Mouse (Mus musculus): ENCODE measurements around the gene Olfr1411.
A peak's percentile ranks its signal among the peaks of the same experiment; 100 is the strongest.

Gene Olfr1411

GRCm38 (mm10) chr1:92594111-92594510 is at the start of gene Olfr1411:
Gene Olfr1411 (plus strand): TSS chr1:92594411.
- no peak for DNase-seq (ENCODE audit: low spot score)

DNA sequence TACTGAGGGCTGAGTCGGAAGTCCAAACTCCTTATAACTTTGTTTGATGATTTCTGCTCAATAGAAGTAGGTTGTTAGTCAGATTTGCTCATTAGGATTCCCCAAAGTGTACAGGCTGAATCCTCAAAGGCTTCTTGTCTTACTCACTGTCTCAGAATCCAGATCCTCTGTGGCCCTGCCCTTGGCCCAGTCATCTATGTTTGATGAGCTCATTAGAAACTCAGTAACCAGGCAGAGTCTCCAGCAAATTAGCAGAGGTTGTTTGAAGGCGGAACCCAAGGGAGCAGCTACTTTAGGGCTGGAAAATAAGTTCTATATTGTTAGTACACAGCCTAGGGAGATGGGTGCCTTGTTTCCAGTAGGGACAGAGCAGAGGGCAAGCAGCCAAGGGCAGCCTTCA is 48.3 kb upstream of the Olfr1411 start:
- DNase-seq (ENCODE audit: low spot score), result no peak

DNA sequence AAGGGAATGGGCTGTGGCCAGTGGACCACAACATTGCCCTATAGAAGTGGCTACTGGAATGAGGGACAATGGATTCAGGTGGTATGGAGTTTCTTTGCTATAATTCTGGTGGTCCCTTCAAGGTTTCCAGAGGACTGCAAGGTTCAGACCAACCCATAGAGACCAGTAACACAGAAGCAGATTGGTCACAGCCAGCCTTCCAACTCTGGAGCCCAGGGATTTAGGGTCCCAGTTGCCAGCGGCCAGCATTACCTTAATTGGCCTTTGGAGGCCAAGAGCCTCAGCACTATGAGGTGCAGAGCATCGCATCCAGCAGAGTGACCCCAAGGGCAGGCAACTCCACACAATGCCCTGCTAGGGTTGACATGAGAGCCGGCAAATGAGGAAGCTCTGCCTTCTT is 23.2 kb upstream of the Olfr1411 start, which contains the start of gene Olfr1413:
Gene Olfr1413, plus strand, starts transcription at position 301 of the 400 bp plus-strand sequence.
- DNase-seq (ENCODE audit: low spot score), result no peak

- DNase-seq (ENCODE audit: low spot score), result no peak
Measured at GRCm38 (mm10) chr1:92585479-92585878, 8.7 kb upstream of the Olfr1411 start, which contains the start of gene Olfr1412. Gene Olfr1412 (plus strand): TSS chr1:92585779.

GRCm38 (mm10) chr1:92596019-92596418 is 1.8 kb downstream of the Olfr1411 start:
- no peak for DNase-seq (ENCODE audit: low spot score)

- no peak for DNase-seq (ENCODE audit: low spot score)
Measured at GRCm38 (mm10) chr1:92605482-92605881, 11.3 kb downstream of the Olfr1411 start, which contains the start of gene Olfr1410. Gene Olfr1410 (plus strand): TSS chr1:92605782.

GRCm38 (mm10) chr1:92607711-92608110 is 13.5 kb downstream of the Olfr1411 start:
- DNase-seq (ENCODE audit: low spot score), result no peak

GRCm38 (mm10) chr1:92611008-92611407 is 16.8 kb downstream of the Olfr1411 start:
- peak; percentile 9 for DNase-seq (ENCODE audit: low spot score)

DNA sequence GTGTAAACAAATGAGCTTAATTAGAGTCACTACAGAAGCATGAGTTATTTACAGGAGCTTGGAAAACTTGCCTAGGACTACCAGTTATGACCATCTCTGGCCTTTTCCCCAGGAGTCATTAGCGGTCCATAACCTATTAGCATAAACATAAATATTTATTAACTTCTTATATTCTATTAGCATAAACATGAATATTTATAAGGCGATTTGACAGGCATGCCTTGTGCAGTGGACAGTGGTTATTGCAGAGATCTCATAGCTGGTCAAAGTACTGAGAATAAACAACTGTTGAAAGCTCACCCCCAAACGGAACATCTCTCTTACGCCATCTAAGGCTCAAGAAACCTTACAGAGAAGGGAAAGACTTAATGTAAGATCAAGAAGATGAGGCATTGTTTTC is 19.0 kb downstream of the Olfr1411 start:
- no peak for DNase-seq (ENCODE audit: low spot score)

DNA sequence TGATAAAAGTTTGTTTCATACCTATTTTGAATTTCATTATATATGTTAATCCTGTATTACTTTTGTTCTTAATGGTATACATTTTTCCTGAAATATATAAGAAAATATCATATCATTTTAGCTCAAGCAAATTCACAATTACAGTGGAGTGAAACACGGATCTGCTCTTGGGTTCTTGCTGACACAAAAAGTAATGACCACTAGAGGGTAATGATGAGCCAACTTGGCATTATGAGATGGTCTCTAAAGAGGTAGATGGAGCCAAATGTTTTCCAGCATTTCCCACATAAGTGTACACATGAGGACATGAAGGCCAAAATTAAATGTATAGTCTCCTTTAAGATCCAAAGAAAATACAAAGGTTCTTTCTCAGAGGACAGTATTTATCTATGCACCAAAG is 20.3 kb downstream of the Olfr1411 start:
- DNase-seq (ENCODE audit: low spot score), result no peak

DNA sequence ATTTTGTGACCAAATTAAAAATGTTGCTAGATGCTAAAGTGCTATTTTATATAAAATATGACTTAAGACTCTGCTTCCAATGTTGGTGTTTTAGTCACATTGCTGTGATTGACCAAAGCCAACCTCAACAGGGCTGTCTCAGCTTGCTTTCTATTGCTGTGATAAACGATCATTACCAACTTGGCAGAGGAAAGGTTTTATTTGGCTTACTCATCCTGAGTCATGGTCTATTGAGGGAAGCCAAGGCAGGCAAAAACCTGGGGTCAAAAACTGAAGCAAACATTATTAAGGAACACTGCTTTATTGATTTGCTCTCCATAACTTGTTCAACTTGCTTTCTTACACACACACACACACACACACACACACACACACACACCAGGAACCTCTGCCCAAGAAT is 21.8 kb downstream of the Olfr1411 start:
- no peak for DNase-seq (ENCODE audit: low spot score)

DNA sequence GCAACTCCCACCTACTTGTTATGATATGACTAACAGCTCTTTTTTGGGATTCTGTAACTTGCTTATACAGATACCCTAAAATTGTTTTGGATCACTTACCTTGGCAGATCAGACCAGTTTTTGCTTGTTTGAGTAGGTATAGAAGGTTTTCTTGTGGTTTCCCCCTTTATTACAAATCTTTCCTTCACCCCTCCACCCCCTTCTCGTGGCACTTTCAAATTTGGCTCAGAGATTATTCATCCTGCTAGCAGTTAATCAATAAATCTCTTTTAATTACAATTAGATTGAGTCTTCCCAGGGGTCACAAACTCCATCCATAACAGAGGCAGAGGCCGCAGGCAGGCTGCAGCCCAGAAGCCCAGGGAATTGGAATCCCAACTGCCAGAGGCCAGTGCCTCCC is 23.3 kb downstream of the Olfr1411 start, which contains the start of gene Olfr12:
Gene Olfr12, plus strand, starts transcription at position 301 of the 400 bp plus-strand sequence.
- DNase-seq (ENCODE audit: low spot score), result no peak

GRCm38 (mm10) chr1:92618360-92618759 is 24.1 kb downstream of the Olfr1411 start:
- no peak for DNase-seq (ENCODE audit: low spot score)

DNA sequence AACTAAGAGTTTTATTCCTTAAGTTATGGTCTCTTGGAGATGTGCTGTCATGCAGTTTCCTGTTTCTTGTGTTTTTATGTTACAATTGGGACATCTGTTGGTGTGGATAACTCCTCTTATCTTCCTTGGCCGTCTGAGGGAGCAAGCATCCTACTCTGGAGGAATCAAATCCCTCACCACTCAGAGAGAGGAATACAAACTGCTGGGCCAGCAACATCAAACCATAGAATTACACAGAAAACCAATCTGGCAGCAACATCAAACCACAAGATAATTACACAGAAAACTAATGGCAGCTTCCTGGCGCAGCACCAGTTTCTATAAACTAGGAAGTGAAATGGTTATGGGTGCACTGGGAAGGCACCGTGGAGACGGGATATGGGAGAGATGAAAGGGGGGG is 34.0 kb downstream of the Olfr1411 start:
- no peak for DNase-seq (ENCODE audit: low spot score)

GRCm38 (mm10) chr1:92632196-92632595 is 38.0 kb downstream of the Olfr1411 start:
- DNase-seq (ENCODE audit: low spot score), result no peak

- no peak for DNase-seq (ENCODE audit: low spot score)
Measured at GRCm38 (mm10) chr1:92632948-92633347, 38.7 kb downstream of the Olfr1411 start.

DNA sequence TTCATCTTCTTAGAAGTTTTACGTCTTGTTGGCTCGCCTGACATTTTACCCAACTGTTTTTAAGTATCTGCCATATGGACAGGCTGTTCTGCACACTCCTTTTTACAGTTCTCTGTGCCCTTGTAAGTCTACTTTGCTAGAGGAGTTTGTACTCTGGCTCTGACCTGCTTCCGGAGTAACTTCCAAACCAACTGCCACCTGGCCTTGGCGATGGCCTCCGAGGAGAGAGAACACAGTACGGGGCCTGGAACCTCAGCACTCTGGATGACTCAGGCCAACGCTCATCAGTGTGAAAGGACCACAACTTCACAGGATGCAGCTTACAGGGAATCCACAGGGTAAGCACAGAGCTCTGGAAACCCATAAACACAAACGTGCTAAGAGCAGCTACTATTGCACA is 39.5 kb downstream of the Olfr1411 start:
- no peak for DNase-seq (ENCODE audit: low spot score)

- DNase-seq (ENCODE audit: low spot score), result no peak
Measured at GRCm38 (mm10) chr1:92634569-92634968, 40.4 kb downstream of the Olfr1411 start.

GRCm38 (mm10) chr1:92634976-92635599 is 40.9 kb downstream of the Olfr1411 start:
- DNase-seq (ENCODE audit: low spot score), result no peak

- DNase-seq (ENCODE audit: low spot score), result no peak
Measured at GRCm38 (mm10) chr1:92636015-92636414, 41.8 kb downstream of the Olfr1411 start.

DNA sequence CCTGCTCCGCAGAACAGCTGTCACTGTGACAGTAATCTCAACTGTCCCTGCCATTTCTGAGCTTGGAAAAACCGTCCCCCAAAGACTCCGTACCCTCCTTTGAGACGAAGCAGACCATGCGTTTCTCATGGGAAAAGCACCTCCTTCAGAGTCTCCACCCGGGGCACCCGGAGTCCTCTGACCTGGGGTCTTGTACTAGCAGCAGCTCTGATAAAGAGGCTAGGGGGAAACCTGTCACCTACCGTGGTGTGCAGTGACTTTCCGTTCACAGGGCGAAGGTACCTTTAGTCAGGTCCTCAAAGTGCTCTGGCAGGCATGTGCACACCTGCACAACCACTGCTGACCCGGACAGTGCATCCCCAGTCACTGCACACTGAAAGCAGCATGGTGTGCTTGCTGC is 42.5 kb downstream of the Olfr1411 start:
- no peak for DNase-seq (ENCODE audit: low spot score)

DNA sequence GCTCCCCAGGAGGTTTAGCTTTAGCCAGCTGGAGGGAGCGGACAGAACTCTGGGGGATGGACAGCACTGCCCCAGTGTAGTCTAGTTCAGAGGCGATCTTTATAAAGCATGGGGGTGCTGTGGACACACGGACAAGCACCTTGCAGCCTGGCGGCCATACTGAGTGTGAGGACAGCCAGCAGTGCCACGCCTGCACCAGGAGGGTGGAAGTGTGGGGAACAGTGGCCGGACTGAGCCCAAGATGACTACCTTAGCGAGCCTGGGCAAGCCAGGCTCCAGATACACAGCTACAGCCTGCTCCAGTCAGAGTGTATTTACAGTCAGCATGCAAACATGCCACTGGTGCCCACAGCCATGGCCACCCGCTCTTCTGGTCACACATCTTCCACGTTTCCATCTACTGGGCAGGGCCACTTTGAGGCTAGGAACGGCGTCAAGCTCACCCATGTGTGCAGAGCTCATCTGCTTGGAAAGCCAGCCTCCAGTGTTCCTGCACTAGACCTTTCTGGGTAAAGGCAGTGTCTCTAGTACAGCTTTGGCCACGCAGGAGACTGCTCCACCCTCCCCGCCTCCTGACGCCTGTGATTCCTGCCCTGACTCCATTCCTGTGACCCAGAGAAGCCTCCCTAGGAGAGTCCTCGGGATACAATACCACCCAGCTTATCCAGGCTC is 43.4 kb downstream of the Olfr1411 start:
- no peak for DNase-seq (ENCODE audit: low spot score)

GRCm38 (mm10) chr1:92638181-92638580 is 44.0 kb downstream of the Olfr1411 start:
- DNase-seq (ENCODE audit: low spot score), result no peak

DNA sequence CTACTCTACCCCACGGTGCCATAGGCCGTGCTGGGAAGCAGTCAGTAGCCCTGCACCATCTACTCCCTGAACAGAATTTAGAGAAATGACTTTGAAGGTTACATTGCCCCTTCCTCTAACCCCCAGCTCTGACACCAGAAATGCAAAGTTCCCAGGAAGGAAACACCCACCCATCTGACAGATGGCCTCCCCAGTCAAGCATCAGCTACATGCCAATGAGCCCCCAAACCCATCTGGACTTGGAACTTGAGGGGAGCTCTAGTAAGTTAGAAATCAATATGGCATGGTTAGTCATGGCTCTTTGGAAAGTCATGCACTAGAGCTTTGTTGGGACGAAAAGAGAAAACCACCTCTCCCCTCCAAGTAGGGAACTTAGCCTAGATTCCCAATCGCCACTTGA is 44.5 kb downstream of the Olfr1411 start:
- DNase-seq (ENCODE audit: low spot score), result no peak

All from spleen, adult 12 weeks (tissue).